Comparison of ENCODE assay signal across 9 mouse cellular contexts in the genomic region with DNA sequence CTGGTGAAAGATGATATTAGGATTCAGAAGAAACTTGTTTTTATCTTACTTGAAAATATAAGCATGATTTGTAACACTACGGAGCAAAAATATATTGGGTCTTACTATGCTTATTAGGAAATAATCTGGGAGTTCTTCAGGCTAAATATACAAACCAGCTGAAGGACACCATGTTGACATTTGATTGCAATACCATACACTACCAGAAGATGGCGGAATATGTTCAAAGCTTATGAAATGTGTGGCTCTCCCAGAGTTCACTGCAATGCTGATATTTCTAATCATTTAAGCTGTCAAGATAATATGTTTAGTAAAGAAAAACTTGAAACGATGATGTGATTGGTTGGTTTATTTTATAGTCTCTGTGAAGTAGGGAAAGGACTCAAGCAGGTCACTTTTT.
DNase-seq lines count a peak whose midpoint lies in the region; ATAC-seq and TF ChIP-seq lines count a peak whose summit lies in the region.
"Had no signal": no experiment of that assay in that cellular context is flagged by ENCODE, and none has a peak within 500 bp of the region (broad histone marks: within the 10 kb centered on the region; RNA-seq: fewer than 3 reads in every experiment).

No protein-coding gene starts in this region.

- no peak for ATAC-seq in hindbrain, postnatal 0 days

- H3K27me3 ChIP-seq in hindbrain, postnatal 0 days (ENCODE audit: insufficient read depth, low read length): no peaks in the 10 kb centered on the region
- no peaks in the 10 kb centered on the region for H3K27me3 ChIP-seq in hindbrain, embryonic 10.5 days (ENCODE audit: insufficient read depth, poor library complexity, severe bottlenecking)
- no peaks in the 10 kb centered on the region for H3K27me3 ChIP-seq in thymus, adult 2 months (ENCODE audit: control insufficient read depth, insufficient read depth, low read length)
- no peaks in the 10 kb centered on the region for H3K27me3 ChIP-seq in splenic B cell, adult 2 months (ENCODE audit: control insufficient read depth, insufficient read depth, low read length, poor library complexity, severe bottlenecking)

- H3K27ac ChIP-seq in hindbrain, postnatal 0 days: no peak overlapping the region
- H3K27ac ChIP-seq in hindbrain, embryonic 10.5 days: no peak overlapping the region
- no peak overlapping the region for H3K27ac ChIP-seq in thymus, adult 2 months (ENCODE audit: control insufficient read depth, insufficient read depth, low read length)

- peak; percentile 67 for DNase-seq in hindbrain, postnatal 0 days (ENCODE audit: low spot score)
- DNase-seq in hindbrain, embryonic 10.5 days (ENCODE audit: low spot score): no peak
- DNase-seq in thymus, adult 2 months: peak; percentile 6
- no peak for DNase-seq in thymus, postnatal 36 days
- peak; percentile 81 for DNase-seq in embryo, embryonic 10 days (ENCODE audit: low spot score)
- DNase-seq in splenic B cell, adult 2 months (ENCODE audit: low read depth, low spot score): peak; percentile 77
- DNase-seq in adrenal gland, adult 2 months: no peak
- no peak for DNase-seq in layer of hippocampus, postnatal 10 days (ENCODE audit: low spot score in 2 of 2)

- TF ChIP-seq POLR2A in thymus, adult 2 months (IDR thresholded peaks at IDR 0.05; ENCODE audit: control insufficient read depth, extremely low read depth, insufficient read depth, low read length, poor library complexity): no peak

- no peak overlapping the region for H3K4me3 ChIP-seq in hindbrain, postnatal 0 days (ENCODE audit: low read length)
- no peak overlapping the region for H3K4me3 ChIP-seq in hindbrain, embryonic 10.5 days
- H3K4me3 ChIP-seq in thymus, adult 2 months (ENCODE audit: control insufficient read depth, insufficient read depth, low read length): no peak overlapping the region
- H3K4me3 ChIP-seq: erythroblast, embryonic 14.5 days had no signal

- H3K4me1 ChIP-seq in hindbrain, postnatal 0 days (ENCODE audit: insufficient read depth, low read length): no peaks in the 10 kb centered on the region
- H3K4me1 ChIP-seq in hindbrain, embryonic 10.5 days (replicated peaks): no peaks in the 10 kb centered on the region
- H3K4me1 ChIP-seq in thymus, adult 2 months (replicated peaks; ENCODE audit: control insufficient read depth, insufficient read depth, low read length): no peaks in the 10 kb centered on the region

- WGBS in hindbrain, postnatal 0 days: 10% methylated on average over 3 of the region's 3 CpGs
- 11% methylated on average over 3 of the region's 3 CpGs for WGBS in hindbrain, embryonic 10.5 days
- 9% methylated on average over 3 of the region's 3 CpGs for WGBS in thymus, adult 2 months

- TF ChIP-seq CTCF in hindbrain, postnatal 0 days (IDR thresholded peaks at IDR 0.05; ENCODE audit: low read depth): peak; percentile 71
- TF ChIP-seq CTCF in thymus, adult 2 months (IDR thresholded peaks at IDR 0.05; ENCODE audit: borderline replicate concordance, control insufficient read depth, extremely low read depth, insufficient read depth, low read length, poor library complexity): no peak

- H3K9ac ChIP-seq in hindbrain, postnatal 0 days (replicated peaks; ENCODE audit: low read length): no peak overlapping the region

- no peaks in the 10 kb centered on the region for H3K9me3 ChIP-seq in hindbrain, postnatal 0 days (ENCODE audit: low read length)
- peaks cover 9% of the 10 kb centered on the region; the same call in 1 of the 2 replicates for H3K9me3 ChIP-seq in hindbrain, embryonic 10.5 days

- H3K36me3 ChIP-seq in hindbrain, postnatal 0 days (ENCODE audit: insufficient read depth, low read length): no peaks in the 10 kb centered on the region
- no peaks in the 10 kb centered on the region for H3K36me3 ChIP-seq in hindbrain, embryonic 10.5 days
- no peaks in the 10 kb centered on the region for H3K36me3 ChIP-seq in thymus, adult 2 months (ENCODE audit: control insufficient read depth, insufficient read depth, low read length)
- H3K36me3 ChIP-seq in splenic B cell, adult 2 months (ENCODE audit: control insufficient read depth, insufficient read depth, low read length, poor library complexity, severe bottlenecking): no peaks in the 10 kb centered on the region

- H3K4me2 ChIP-seq in hindbrain, postnatal 0 days (ENCODE audit: low read depth, low read length): no peak overlapping the region

Comparison
In these comparisons a context has a peak if more than half of its experiments do, and no peak if none do; other contexts are left out.
1. DNase-seq: peak in hindbrain, postnatal 0 days (single experiment), thymus, adult 2 months (single experiment), embryo, embryonic 10 days (single experiment) and splenic B cell, adult 2 months (single experiment); none in hindbrain, embryonic 10.5 days (single experiment), thymus, postnatal 36 days (0 of 2), adrenal gland, adult 2 months (single experiment) and layer of hippocampus, postnatal 10 days (0 of 2).